Mouse (Mus musculus) spleen, adult 2 months (tissue): ENCODE results near the gene Abr.

ENCODE experiments used
- CTCF ChIP-seq: fragments of 200-500 bp; IDR thresholded peaks from 2 replicates; pipeline ENCODE4 v1.5.1; 2011; ENCODE audit warnings: mild to moderate bottlenecking, inconsistent platforms; ENCODE audit not compliant: insufficient read depth, insufficient read length, insufficient replicate concordance; ENCODE audit errors: extremely low read depth
- POLR2A ChIP-seq: fragments of 200-500 bp; IDR thresholded peaks from 2 replicates; pipeline ENCODE4 v1.6.1; 2011; ENCODE audit warnings: low read depth, low read length, inconsistent platforms

GRCm38 (mm10) chr11:76647500-76647899 is 25.4 kb upstream of the Abr start:
- TF ChIP-seq POLR2A (no peak), CTCF (peak; percentile 80; the same call in 1 of the 2 replicates)
